Mouse (Mus musculus) embryo, embryonic 11 days (tissue): Measurements from ENCODE around the gene Pga5.

Source experiments
- DNase-seq: peaks from one replicate; pipeline ENCODE4 v3.0.0-alpha.2; 2015

Gene Pga5

DNA sequence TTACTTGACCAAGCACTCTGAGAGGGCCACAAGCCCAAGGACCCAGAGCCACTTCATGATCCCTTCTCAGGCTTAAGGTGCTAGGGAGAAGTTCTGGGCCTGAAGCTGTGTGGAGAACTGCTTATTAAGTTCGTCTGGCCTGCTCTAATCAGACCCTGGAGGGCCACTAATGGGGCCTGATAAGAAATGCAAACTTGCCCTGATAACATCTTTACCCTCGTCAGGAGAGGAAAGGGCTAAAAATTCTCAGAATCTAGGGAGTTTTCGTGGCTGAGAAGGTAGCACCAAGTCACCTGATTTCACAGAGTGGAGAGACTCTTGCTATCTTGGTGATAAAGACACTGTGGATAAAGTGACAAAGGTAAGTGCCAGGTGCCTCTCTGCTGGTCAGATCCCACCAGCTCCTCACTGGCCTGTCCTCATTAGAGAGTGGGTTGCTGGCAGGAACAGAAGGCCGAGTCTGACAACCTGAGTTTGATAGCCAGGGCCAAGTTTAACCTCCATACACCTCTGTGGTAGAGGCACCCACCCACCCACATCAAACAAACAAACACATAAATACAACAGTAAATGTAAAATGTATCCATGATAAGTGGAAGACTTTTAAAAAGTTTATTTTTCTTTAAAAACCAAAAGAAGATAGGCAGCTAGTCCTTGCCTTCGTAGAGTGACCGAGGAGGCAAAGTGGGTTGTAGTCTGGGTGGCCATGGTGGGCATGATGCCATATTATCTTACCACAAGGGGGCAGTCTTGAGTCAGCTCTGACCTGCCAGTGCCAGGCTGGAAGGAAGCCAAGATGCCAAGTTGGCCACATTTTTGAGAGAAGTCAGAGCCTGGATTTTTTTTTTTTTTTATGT, at the start of gene Pga5:
Gene Pga5, minus strand, starts transcription at position 157 of the 857 bp plus-strand sequence.
- peak; percentile 79 for DNase-seq

DNA sequence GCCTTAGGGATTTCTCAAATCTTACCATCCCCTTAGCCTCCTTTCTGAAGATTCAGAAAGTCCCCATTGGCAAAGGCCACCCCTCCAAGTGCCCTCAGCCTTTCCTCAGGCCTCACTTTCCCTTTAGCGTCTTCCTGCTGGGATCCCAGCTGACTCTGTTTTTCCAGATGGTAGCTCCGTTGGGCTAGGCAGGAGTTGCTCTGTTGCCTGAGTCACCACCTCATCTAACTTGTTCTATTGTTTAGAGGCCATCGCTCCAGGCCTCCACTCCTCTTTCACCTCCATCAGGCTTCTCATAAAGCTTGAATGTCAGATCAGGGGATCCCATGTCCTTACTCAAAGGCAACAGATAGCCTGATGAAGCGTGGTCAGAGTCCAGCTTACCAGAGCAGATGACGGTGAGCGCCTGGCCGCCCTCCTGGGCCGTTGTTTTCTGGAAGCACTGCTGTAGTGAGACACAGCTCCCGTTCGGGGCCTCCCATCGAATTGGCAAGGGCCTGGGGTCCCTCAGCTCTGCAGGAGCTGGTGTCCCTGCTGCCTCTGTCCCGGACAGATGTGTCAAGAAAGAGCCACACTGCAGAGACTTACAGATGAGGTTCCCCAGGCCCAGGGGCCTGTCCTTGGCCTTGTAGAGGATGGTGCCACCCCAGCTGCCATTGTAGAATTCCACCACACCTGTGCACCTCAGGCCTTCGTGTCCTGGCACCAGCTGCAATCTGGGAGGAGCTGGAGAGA, 46.9 kb upstream of the Pga5 start:
- no peak for DNase-seq

DNA sequence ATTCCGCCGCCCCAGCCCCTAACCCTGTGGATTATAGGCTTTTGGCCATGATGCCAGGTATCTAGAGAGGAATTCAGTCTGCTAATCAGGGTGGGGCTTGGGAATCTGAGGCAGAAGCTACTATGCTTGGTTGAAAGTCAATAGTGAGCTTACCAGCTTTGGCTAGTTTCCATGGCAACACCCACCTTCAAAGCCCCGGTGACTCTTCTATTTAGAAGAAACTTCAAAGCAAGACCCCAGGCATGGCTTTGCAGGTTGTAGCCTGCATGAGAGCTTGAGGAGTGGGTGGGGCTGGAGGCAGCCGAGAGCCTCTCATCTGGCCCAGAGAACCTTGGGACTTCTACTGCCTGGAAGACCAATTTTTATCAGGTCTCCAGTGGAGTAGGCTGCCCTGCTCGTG, 45.8 kb upstream of the Pga5 start:
- DNase-seq, result peak; percentile 54

GRCm38 (mm10) chr19:10723084-10723483, 45.2 kb upstream of the Pga5 start:
- DNase-seq, result no peak

- no peak for DNase-seq
Measured at GRCm38 (mm10) chr19:10721064-10721463, 43.2 kb upstream of the Pga5 start.

DNA sequence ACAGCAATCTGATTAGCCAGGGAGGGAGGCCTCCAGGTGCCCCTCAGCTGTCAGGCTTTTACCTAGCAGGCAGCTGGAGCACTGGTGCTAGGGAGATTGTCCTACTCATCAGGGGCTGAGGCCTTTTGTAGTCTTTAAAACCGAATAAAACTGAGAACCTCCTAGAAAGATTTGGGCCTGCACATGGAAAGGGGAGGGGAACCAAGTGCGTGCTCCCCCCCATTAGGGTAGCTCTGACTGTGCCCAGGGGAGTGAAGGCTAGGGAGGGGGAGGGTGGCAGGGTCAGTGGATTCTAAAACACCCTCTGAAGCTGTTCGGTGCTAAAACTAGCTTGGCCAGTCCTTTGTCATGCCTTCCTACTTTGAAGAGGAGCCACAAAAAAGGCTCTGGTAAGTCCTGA, 42.7 kb upstream of the Pga5 start:
- no peak for DNase-seq

DNA sequence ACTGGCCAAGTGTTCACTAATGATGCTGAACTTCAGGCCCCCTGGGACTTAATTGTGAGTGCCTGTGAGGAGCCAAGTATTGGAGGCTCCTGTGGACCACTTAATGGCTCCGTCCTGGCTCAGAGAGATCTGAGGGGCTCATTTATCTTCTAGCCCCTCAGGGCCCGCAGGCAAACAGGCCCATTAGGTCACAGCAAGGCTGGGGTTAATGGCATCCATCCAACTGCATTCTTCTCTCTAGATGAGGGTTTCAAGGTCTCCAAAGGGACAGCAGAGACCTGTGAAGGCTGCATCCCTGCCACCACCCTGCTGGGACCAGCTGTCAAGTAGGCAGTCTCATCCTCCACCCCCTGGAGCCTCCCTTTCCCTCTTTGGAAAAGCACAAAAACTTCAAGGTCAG, 41.9 kb upstream of the Pga5 start:
- DNase-seq, result peak; percentile 32

GRCm38 (mm10) chr19:10718251-10718775, 40.4 kb upstream of the Pga5 start:
- DNase-seq, result no peak

DNA sequence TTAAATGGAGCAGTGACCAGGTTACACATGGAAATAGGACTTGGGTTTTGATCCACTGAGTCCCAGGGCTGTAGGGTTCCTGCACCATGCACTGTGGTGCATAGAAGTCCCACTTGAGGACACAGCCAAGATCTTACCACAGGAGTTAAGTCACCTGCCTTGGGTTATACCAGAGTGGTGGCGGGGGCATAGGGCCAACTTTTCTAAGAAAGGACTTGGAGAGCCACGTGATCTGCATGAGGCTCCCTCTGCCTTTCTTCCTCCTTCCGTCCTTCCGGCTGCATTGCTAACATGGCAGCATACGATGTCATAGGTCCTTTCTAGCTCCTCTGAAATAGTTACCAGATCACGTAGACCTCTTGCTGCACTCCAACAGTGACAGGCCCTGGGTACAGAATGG, 37.6 kb upstream of the Pga5 start:
- DNase-seq, result no peak

DNA sequence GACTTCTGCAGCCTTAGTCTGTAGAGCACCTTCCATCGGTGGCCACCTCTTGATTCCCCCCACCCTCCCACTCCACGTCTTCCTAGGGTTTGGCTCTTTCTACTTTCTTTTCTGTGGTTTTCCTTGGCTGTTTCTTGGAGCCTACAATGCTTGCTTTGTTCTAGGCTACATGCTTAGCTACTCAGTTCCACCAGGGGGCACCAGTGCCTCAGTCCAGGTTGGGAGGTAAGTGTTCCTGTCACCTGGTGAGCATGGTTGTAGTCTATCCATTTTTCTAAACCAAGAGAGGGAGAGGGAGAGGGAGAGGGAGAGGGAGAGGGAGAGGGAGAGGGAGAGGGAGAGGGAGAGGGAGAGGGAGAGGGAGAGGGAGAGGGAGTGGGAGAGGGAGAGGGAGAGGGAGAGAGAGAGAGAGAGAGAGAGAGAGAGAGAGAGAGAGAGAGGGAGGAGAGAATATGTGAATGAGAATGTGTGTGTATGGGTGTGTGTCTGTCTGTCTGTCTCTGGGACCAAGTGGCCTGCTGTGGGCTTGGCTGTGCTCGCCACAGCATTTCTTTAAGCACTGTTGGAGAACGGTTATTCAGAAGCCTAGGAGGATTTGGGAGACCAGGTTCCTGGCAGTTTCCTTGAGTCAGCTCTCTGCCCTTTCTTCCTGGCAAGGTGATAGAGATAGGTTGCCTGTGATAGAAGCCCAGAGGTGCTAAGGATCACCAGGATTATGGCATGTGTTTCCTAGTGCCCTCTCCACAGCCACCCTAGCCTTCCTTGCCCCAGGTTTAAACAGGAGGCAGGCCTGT, 37.0 kb upstream of the Pga5 start:
- DNase-seq, result peak; percentile 78

- DNase-seq, result no peak
Measured at GRCm38 (mm10) chr19:10714168-10714567, 36.3 kb upstream of the Pga5 start.

DNA sequence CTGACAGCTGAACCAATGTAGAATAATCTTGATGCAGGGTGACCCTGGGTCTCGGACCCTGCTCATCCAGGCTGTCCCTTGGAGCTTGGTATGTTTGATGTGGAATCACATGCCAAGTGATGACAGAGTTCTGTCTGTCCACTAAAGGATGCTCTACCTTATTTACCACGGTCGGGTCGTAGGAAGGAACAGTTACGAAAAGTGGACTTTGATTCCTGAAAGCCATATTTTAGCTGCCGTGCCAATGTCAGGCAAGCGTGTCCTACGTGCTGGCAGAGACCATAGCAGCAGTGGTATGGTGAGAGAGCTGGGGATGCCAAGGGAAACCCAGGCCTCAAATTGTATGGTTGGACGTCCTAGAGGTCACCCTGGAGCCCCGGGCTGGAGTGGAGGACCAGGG, 35.7 kb upstream of the Pga5 start:
- no peak for DNase-seq

- no peak for DNase-seq
Measured at GRCm38 (mm10) chr19:10712646-10713045, 34.8 kb upstream of the Pga5 start.

DNA sequence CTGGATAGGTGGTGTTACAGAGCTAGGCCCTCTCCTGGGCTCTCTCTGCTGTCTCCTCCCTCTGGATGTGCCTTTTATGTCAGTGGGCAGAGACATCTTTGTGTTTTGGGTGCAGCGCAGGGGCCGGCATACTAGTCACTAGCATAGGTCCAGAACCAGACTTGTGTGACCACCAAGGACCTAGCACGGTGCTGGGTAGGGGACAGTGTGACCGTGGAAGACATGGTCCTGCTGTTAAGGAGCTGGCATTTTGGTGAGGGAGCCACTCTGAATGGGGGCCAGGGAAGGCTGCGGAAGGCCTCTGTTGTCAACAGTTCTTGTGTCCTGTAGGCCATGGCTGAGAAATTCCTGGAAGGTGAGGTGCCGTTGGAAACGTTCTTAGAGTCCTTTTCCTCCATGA, 34.3 kb upstream of the Pga5 start:
- no peak for DNase-seq

DNA sequence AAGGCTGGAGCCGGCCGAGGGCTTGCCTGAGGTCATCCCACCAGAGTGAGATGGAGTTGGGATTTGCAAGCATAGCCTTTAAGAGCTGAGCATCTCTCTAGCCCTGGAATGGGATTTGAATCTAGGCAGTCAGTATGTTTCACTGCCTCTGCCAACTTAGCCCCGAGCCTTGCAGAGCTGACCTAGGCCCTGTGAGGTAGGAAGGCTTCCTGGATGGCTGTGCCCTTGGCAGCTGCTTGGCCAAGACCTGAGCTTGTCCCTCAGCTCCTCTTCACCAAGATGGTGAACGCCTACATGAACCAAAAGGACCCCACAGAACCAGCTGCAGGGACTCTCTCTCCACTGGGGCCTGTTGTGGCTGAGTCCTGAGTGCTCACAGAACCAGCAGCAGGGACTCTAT, 32.9 kb upstream of the Pga5 start:
- no peak for DNase-seq

DNA sequence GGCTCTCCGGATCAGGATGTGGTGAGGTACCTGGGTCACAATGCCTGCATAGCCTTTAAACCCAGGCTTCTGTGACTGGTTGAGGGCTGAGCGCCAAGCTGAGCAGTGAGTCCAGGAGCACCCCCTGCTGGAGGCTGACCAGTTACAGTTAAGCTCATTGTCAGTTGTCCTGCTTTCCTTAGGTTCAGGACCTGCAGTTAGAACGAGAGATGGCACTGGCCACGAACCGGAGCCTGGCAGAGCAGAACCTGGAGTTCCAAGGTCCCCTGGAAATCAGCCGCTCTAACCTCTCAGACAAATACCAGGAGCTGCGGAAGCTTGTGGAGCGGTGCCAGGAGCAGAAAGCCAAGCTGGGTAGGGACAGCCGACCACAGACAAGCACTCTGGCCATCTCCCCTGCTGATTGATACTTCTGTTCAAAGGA, 32.2 kb upstream of the Pga5 start:
- peak; percentile 54 for DNase-seq

DNA sequence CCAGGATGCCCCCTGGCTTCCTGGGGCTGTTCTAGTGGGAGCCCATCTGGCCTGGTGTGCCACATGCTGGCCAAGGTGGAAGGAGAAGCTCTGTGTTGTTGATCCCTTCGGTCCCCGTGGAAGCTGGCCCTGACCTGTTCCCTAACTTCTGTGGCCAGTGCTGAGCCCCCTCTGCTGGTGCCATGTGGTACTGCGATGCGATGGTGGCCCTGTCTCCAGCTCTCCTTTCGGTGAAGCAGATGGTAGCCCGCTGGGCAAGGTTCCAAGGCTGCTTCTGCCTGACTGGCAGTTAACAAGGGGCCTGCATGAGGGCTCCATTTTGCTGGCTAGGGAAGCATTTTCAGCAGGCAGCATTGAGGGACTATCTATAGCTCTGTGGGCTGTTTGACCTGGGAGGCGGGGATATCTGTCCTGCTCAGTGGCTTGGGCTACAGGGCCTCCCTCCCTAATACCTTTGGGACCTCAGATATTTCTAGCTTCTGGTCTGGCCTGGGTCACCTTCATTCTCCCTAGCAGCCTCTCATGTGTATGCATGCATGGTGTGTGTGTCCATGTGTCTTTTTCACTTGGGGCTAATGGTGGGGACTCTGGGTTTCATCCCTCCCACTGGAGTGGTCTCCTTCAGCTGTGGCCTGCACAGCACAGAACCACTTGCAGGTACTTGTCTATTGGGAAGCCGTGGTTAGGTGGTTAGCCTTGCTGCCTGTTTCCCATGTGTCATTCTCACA, 31.7 kb upstream of the Pga5 start:
- DNase-seq, result peak; percentile 86

DNA sequence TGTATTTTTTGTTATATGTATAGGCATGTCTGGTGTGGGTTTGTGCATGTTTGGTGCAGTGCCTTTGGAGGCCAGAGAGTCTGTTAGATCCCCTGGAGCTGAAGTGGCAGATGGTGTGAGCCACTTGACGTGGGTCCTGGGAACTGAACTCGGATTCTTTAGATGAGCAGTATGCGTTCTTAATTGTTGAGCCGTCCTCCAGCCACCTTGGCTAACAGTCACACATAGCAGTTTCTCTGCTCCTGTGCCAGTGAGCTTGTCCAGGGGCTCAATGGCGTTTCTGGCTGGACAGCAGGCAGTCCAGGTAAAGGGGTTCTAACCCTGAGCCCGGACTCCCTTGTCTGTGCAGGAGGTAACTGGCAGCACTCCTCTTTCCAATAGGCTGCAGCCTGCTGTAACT, 31.0 kb upstream of the Pga5 start:
- no peak for DNase-seq

- no peak for DNase-seq
Measured at GRCm38 (mm10) chr19:10707881-10708280, 30.0 kb upstream of the Pga5 start.

GRCm38 (mm10) chr19:10707087-10707875, 29.4 kb upstream of the Pga5 start:
- no peak for DNase-seq

DNA sequence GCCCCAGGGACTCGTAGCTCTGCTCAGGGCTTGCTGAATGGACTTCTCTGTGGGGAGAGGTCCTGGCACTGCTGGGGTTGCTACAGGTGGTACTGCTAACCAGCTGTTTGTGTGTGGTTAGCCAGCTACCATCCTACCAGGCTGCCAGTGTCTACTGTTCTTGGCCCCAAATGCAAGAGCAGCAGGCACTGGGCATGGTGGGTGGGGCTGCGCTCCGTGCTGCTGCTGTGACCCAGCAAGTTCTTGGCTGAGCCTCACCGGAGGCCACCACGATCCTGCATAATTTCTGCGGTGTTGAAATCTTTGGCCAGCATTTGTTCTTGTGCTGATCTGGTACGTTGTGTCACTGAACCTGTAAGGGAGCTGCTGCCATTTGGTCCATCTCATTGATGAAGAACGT, 25.6 kb upstream of the Pga5 start:
- DNase-seq, result no peak

GRCm38 (mm10) chr19:10702125-10702524, 24.3 kb upstream of the Pga5 start:
- DNase-seq, result no peak
